Comparison of ENCODE assay signal across 10 mouse cellular contexts in genomic region chr11:78354905-78355304, GRCm38 (mm10). TPM values are rescaled to one million over a fixed set of nuclear protein-coding genes. Genes with fewer than 3 reads are reported as not detected.
"Had no signal": no experiment of that assay in that cellular context is flagged by ENCODE, and none has a peak within 500 bp of the region (broad histone marks: within the 10 kb centered on the region; RNA-seq: fewer than 3 reads in every experiment).

No protein-coding gene starts in this region.

- DNase-seq: right cerebral cortex, postnatal 25 days; thymus, adult 18-20 months had no signal

- H3K4me3 ChIP-seq: neural tube, embryonic 13.5 days; neural tube, embryonic 15.5 days; stomach, embryonic 15.5 days had no signal

- H3K9me3 ChIP-seq: neural tube, embryonic 13.5 days; neural tube, embryonic 15.5 days; stomach, embryonic 15.5 days had no signal

- H3K27me3 ChIP-seq: neural tube, embryonic 13.5 days; neural tube, embryonic 15.5 days; stomach, embryonic 15.5 days had no signal

- H3K36me3 ChIP-seq: neural tube, embryonic 13.5 days; neural tube, embryonic 15.5 days; stomach, embryonic 15.5 days had no signal

- H3K4me2 ChIP-seq: neural tube, embryonic 13.5 days; neural tube, embryonic 15.5 days; stomach, embryonic 15.5 days had no signal

- H3K4me1 ChIP-seq: neural tube, embryonic 13.5 days had no signal

- H3K27ac ChIP-seq: neural tube, embryonic 13.5 days; neural tube, embryonic 15.5 days; stomach, embryonic 15.5 days; stomach, postnatal 0 days had no signal

- H3K9ac ChIP-seq: neural tube, embryonic 13.5 days; neural tube, embryonic 15.5 days; stomach, embryonic 15.5 days had no signal

RNA-seq across cellular contexts. Expression of gene Foxn1, which starts 31.5 kb away (rescaled TPM):
- total RNA-seq: neutrophil, adult 5-6 weeks had no signal
- polyA plus RNA-seq: neural tube, embryonic 13.5 days; neural tube, embryonic 14.5 days; neural tube, embryonic 15.5 days; spleen, adult 2 months; testis, adult 2 months had no signal
